Mouse (Mus musculus) bone marrow, adult 2 months (tissue): ENCODE results near the gene Tulp3.

Source experiments
- CTCF ChIP-seq: fragments of 200-500 bp; IDR thresholded peaks from 2 replicates; pipeline ENCODE4 v1.5.1; 2011; ENCODE audit warnings: low read length, control low read depth; ENCODE audit not compliant: control insufficient read depth, insufficient read depth
- POLR2A ChIP-seq: fragments of 200-500 bp; IDR thresholded peaks from 2 replicates; pipeline ENCODE4 v1.6.1; 2011; ENCODE audit warnings: low read depth, mild to moderate bottlenecking, control low read depth, low read length, borderline replicate concordance; ENCODE audit not compliant: control insufficient read depth

DNA sequence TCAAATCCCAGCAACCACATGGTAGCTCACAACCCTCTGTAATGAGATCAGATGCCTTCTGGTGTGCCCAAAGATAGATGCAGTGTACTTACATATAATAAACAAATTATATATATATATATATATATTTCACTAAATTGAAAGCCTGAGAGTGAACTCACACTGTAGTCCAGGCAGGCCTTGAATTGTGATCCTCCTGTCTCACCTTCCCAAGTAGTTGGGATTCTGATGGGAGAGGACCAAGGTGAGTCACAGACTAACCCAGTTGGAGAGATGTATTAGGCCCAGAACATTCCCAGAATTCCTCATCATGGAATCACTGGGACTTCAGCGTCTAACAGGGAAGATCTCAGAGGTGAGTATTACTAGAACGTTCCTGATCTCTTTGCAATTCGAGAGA is 43.3 kb upstream of the Tulp3 start, which contains the start of gene Nrip2:
- no peak for TF ChIP-seq POLR2A
- no peak for TF ChIP-seq CTCF
